Mouse (Mus musculus) bone marrow, adult 2 months (tissue): ENCODE data around the gene Atad2b. TPM values are rescaled to one million over a fixed set of nuclear protein-coding genes. Genes with fewer than 3 reads are reported as not detected.
"Not testable (repeated sequence)": the region's sequence is repeated elsewhere in the genome, so short reads cannot be mapped to it uniquely, and the experiment has no call there.

Experiments used
- H3K27ac ChIP-seq: fragments of 200-500 bp; 2 replicates; pipeline ENCODE4 v1.5.1; 2012; ENCODE audit warnings: low read depth, mild to moderate bottlenecking, control low read depth, inconsistent platforms, low read length; ENCODE audit not compliant: control insufficient read depth, poor library complexity, insufficient read depth
- H3K4me1 ChIP-seq: fragments of 200-500 bp; 2 replicates; pipeline ENCODE4 v1.6.1; 2011; ENCODE audit warnings: low read length; ENCODE audit not compliant: control insufficient read depth, insufficient read depth
- H3K4me3 ChIP-seq: fragments of 200-500 bp; replicated peaks from 2 replicates; pipeline ENCODE3; 2011; ENCODE audit warnings: mild to moderate bottlenecking, low read depth, low read length, control low read depth; ENCODE audit not compliant: control insufficient read depth
- CTCF ChIP-seq: fragments of 200-500 bp; IDR thresholded peaks from 2 replicates; pipeline ENCODE4 v1.5.1; 2011; ENCODE audit warnings: low read length, control low read depth; ENCODE audit not compliant: control insufficient read depth, insufficient read depth
- POLR2A ChIP-seq: fragments of 200-500 bp; IDR thresholded peaks from 2 replicates; pipeline ENCODE4 v1.6.1; 2011; ENCODE audit warnings: low read depth, mild to moderate bottlenecking, control low read depth, low read length, borderline replicate concordance; ENCODE audit not compliant: control insufficient read depth
- WGBS: fragments of 180-500 bp; shearing (Covaris S2); methylation state at CpG from one replicate; pipeline ENCODE4 v1.1.7; 2018; 5-methylcytosine and 5-hydroxymethylcytosine counted together
- polyA plus RNA-seq: library from polyadenylated mRNA; stranded (reverse); fragments of >200 nt; gene quantifications from 2 replicates; pipeline ENCODE4 v1.2.4, GENCODE M21; 2011; ENCODE audit warnings: low replicate concordance; ENCODE audit not compliant: missing spikeins, insufficient read depth, insufficient read length

Atad2b gene
- polyA plus RNA-seq, 1 experiment: 26.5 TPM

DNA sequence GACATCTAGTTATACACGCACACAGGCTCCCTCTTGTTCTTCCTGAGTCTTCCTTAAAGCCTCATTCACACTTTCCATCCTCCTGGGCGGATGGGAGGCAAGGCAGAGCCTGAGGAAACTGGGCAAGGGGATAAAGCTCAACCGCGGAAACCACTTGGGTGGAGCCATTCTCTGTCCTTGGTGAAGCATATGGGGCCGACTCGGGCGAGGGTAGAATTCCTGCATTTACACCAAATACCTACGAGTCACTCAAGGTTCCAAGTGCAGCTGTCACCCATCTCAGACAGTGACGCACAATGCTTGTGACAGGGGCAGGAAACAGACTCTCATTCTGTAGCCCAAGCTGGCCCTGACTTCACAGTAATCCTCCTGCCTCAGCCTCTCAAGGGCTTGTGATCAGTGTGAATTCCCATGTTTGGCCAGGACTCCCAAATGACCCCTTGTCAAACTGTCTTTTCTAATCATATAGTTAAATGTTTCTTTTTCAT is 38.8 kb upstream of the Atad2b start:
- WGBS: 60% methylated on average over 9 of the region's 9 CpGs
- no peak overlapping the region for H3K4me3 ChIP-seq
- H3K27ac ChIP-seq: no peak overlapping the region
- TF ChIP-seq POLR2A (no peak), CTCF (no peak)
- H3K4me1 ChIP-seq: no peaks in the 10 kb centered on the region; the same call in 1 of the 2 replicates

DNA sequence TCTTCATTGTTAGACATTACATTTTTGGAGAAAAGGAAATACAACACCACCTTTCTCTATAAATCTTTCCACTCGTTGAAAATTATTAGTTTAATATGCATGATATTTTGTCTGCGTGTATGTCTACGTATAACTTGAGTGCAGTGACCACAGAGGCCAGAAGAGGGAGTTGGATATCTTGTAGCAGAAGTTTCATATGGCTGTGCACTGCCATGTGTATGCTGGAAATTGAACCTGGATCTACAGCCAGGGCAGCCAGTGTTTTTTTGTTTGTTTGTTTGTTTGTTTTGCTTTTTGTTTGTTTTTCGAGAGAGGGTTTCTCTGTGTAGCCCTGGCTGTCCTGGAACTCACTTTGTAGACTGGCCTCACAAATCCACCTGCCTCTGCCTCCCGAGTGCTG is 38.1 kb upstream of the Atad2b start:
- Histone ChIP-seq H3K4me3 (no peak overlapping the region), H3K4me1 (no peaks in the 10 kb centered on the region; the same call in 1 of the 2 replicates), H3K27ac (no peak overlapping the region; the same call in 1 of the 2 replicates)
- 90% methylated on average over 5 of the region's 5 CpGs for WGBS
- TF ChIP-seq CTCF: no peak
- TF ChIP-seq POLR2A: no peak

DNA sequence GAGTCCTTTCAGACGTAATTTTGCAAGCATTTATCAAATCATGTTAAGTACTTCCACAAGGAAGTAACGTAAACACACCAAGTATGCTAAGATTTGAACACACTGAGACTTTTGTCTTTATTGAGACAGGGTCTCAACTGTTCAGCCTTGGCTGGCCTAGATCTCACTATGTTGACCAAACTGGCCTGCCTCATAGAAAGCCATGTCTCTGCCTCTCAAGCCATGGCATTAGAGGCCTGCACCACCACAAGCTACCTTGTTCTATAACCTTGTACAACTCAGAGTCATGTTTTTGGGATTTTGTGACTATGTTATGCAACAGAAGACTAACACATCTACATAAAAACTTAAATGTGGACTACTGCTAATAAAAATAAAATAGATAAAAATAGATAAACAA is 35.1 kb upstream of the Atad2b start:
- 85% methylated on average over 2 of the region's 2 CpGs for WGBS
- no peak overlapping the region for H3K4me3 ChIP-seq
- H3K4me1 ChIP-seq: no peaks in the 10 kb centered on the region; the same call in 1 of the 2 replicates
- no peak overlapping the region for H3K27ac ChIP-seq
- no peak for TF ChIP-seq CTCF
- no peak for TF ChIP-seq POLR2A

DNA sequence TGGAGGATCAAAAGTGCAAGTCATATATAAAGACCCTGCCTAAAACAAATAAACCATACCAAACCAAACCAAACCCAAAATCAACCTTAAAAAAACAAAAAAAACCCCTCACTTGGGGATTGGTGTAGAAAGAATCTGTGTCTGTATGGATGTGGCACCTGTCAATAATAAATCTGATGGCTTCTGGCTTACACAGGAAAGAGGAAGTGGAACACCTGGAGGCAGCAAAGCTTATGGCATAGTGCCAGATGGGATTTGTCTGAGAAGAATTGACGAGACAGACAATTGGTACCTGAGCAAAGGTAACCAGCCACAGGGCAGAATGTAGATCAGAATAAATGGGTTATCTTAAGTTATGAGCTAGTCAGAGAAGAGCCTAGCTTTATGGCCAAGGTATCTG is 32.1 kb upstream of the Atad2b start:
- WGBS: 69% methylated on average over 1 of the region's 1 CpGs
- no peak overlapping the region for H3K27ac ChIP-seq
- no peak overlapping the region for H3K4me3 ChIP-seq
- TF ChIP-seq POLR2A (no peak), CTCF (no peak)
- no peaks in the 10 kb centered on the region for H3K4me1 ChIP-seq

DNA sequence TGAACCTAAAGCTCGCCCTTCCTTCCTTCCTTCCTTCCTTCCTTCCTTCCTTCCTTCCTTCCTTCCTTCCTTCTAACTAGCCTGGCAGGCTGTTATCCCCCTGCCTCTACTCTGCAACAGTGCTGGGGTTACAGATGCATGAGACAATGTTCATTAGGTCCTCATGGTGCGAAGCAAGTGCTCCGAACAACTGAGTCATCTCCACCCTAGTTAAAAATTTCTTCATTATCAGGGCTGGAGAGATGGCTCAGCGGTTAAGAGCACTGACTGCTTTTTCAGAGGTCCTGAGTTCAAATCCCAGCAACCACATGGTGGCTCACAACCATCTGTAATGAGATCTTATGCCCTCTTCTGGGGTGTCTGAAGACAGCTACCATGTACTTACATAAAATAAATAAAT is 30.6 kb upstream of the Atad2b start:
- WGBS: 84% methylated on average over 4 of the region's 4 CpGs
- H3K27ac ChIP-seq, H3K4me3 ChIP-seq, H3K4me1 ChIP-seq: not testable (repeated sequence)

DNA sequence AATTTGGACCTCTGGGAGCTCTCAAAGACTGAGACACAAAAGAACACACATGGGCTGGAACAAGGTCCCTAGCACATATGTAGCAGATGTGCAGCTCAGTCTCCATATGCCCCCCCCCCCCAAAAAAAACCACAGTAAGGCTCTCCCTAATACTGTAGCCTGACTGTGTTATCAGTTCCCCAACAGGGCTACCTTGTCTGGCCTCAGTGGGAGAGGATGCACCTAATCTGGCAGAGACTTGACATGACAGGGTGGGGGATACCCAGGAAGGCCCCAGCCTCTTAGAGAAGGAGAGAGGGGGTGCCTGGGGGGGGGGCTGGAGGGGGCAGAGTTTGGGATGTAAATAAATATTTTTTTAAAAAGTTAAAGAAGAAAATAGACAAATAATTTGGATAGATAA is 28.4 kb upstream of the Atad2b start:
- TF ChIP-seq CTCF: no peak
- TF ChIP-seq POLR2A: no peak
- no peaks in the 10 kb centered on the region for H3K4me1 ChIP-seq
- H3K27ac ChIP-seq: no peak overlapping the region
- no peak overlapping the region for H3K4me3 ChIP-seq

DNA sequence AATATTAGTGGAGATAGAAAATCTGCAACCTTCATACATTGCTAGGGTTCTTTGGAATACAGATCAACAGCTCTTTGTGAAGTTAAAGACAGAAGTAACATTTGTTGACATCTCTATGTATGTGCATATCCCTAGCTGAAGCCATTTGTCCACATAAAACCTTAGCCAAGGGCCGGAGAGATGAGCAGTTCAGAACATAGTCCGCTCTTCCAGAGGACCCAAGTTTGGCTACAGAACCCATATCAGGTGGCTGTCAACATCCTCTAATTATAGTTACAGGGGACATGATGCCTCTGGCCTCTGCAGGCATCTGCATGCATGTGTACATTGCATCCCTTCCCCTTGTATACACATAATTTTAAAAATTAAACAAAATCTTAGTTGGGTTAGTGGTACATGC is 27.9 kb upstream of the Atad2b start:
- WGBS: 92% methylated on average over 2 of the region's 2 CpGs
- Histone ChIP-seq H3K4me1 (no peaks in the 10 kb centered on the region), H3K27ac (no peak overlapping the region), H3K4me3 (no peak overlapping the region)
- TF ChIP-seq CTCF (no peak), POLR2A (no peak)

DNA sequence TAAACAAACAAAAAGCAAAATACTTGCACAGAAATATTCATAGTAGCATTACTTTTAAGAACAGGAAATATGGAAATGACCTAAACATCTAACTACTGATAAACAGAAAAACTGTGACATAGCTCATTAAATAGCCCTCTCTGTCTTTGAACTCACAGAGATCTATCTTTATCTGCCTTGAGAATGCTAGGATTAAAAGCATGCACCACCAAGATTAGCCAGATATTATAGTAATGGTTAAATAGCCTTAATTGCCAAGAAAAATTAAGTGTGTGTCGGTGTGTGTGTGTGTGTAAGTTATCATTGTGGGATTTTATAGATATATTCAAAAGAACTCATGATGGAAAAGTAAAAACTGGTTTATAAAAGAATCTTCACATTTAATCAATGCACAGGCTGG is 27.3 kb upstream of the Atad2b start:
- WGBS: 57% methylated on average over 1 of the region's 1 CpGs
- Histone ChIP-seq H3K4me1 (no peaks in the 10 kb centered on the region), H3K27ac (no peak overlapping the region), H3K4me3 (no peak overlapping the region)
- TF ChIP-seq CTCF (no peak), POLR2A (no peak)

DNA sequence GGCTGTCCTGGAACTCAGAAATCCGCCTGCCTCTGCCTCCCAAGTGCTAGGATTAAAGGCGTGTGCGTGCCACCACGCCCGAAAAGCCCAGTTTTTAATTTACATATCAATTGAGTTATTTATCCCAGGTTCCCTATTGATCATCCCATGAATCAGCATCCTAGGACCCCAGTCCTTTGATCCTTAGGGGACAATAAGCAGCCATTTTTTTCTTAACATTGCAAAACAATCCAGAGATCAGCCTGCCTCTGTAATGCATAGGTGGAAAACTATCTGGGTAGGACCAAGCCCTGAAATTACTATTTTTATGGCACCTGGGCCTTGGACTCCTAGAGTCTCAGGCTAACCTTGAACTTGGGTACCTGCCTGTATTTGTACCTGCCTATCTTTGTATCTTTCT is 19.1 kb upstream of the Atad2b start:
- no peak overlapping the region for H3K27ac ChIP-seq
- H3K4me3 ChIP-seq: no peak overlapping the region
- TF ChIP-seq POLR2A (no peak), CTCF (no peak)
- WGBS: 90% methylated on average over 5 of the region's 5 CpGs
- no peaks in the 10 kb centered on the region for H3K4me1 ChIP-seq
